Mouse (Mus musculus): ENCODE data around the gene Mpv17l.

DNA sequence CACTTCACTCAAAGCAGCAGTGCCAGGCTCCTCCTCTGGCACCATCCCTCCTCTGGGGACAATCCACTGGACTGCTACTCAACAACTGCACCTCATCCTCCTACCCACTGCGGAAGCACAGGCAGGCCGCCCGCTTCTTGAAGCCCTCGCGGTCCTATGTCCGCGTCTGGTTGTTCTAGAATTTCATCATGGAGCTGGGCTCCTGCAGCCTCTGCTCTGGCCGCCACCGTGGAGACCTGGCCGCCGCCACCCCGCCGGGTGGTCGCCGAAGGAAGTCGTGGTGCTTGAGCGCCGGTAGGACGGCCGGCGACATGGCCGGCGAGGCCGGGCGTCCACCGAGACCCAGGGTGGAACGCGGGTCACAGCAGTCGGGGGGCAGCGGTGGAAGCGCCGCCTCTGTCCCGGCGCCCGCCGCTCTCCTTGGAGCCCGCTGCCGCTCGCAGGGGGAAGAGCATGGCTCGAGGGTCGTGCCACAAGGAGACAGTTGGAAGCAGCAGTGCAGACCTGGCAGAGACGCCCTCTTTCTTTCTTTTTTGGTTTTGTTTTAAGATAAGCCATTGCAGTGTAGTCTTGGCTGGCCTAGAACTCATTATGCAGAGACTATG is 34.9 kb upstream of the Mpv17l start:
- TF ChIP-seq CTCF (IDR thresholded peaks at IDR 0.05): no peak
- no peak for TF ChIP-seq EP300 (IDR thresholded peaks at IDR 0.05)
